Mouse (Mus musculus): ENCODE measurements at regions not wholly inside any gene's neighbourhood (a gene's known extent, or its start where the extent isn't known, plus 50 kb on each side); places are given as distances from the start of the nearest gene placed in this dataset.
A peak's percentile ranks its signal among the peaks of the same experiment; 100 is the strongest.

DNA sequence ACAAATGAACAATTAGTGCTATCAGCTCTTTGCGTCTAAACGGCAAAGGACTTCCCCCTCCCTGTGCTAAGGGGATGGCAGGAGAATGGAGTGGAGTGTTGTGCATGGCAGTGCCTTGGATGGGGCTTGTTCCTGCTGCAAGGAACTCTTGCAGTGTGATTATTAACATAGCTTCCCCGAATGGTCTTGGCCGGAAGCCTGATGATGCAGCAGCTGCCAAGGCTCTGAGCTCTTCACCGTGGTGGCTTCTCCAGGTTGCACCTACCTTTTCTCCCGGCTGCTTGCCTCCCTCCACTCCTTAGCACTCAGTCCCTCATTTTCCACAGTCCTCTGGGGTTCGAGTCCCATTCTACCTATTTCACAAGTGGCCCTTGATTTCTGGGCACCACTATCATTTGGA, 76.8 kb upstream of the 4931429L15Rik start:
- WGBS = 61% methylated on average over 7 of the region's 7 CpGs

DNA sequence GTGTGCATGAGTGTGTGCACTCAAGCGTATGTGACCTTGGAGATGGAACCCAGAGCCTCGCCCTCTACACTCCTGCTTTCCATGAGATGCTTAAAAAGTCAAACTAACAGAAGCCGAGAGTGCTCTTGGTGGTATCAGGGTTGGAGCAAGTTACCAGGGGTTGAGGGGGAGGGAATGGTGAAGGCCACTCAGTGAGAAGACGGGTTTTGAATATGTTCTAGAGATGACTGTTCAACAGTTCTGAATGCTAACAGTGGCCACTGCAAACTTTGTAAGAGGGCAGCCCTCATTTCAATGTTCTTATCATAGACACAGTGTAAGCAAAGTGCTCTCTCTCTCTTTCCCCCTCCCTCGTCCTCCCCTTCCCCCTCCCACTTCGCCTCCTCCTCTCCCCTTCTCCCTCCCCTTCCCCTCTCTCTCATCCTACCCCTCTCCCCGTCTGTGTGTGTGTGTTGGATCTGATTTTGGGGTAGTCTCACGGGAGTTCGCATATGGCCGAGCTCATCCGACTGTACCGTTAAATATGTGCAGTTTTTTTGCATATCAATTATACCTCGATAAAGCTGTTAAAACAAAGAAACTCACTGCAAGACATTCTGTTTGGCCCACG, 75.5 kb upstream of the 4931429L15Rik start:
- Histone ChIP-seq H3K4me3 (no peak overlapping the region), H3K4me2 (no peak overlapping the region), H3K36me3 (no peaks in the 10 kb centered on the region), H3K4me1 (replicated peaks) (peaks cover 4% of the 10 kb centered on the region; the same call in 1 of the 2 replicates), H3K27ac (no peak overlapping the region), H3K27me3 (peaks cover 73% of the 10 kb centered on the region), H3K9me3 (replicated peaks) (no peaks in the 10 kb centered on the region), H3K9ac (no peak overlapping the region)
- WGBS = 40% methylated on average over 14 of the region's 14 CpGs
- no peak for ATAC-seq (replicated peaks; ENCODE audit: insufficient number of reproducible peaks, insufficient read depth, low FRiP score, low read depth)

More for the DNA sequence above, 76.8 kb upstream of the 4931429L15Rik start:
- Histone ChIP-seq H3K4me3 (no peak overlapping the region), H3K27me3 (peaks cover 63% of the 10 kb centered on the region), H3K9ac (no peak overlapping the region), H3K4me2 (no peak overlapping the region), H3K36me3 (no peaks in the 10 kb centered on the region), H3K27ac (no peak overlapping the region), H3K4me1 (replicated peaks) (peaks cover 4% of the 10 kb centered on the region; the same call in 1 of the 2 replicates), H3K9me3 (replicated peaks) (no peaks in the 10 kb centered on the region)
- ATAC-seq (replicated peaks; ENCODE audit: insufficient number of reproducible peaks, insufficient read depth, low FRiP score, low read depth) = no peak

DNA sequence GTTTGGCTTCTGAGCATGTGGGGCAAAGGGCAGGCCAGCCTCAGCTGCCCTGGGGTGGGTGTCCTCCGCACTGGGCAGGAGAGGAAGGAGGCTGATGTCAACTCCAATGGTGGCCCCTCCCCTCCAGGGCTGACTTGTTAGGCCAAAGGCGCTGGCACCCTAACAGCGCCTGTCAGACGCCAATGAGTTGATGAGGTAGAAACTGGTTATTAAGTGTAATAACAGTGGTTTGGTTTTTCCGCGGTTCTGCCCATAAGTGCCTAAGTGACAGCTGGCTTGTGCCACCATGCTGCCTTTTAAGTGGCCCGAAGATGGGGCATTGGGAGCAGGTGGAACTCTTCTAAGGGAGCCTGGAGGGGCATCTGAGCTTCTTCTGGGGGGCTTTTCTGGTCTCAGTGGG, 74.5 kb upstream of the 4931429L15Rik start:
- no peak overlapping the region for H3K9ac ChIP-seq
- H3K4me2 ChIP-seq = no peak overlapping the region
- no peak overlapping the region for H3K27ac ChIP-seq
- H3K9me3 ChIP-seq (replicated peaks) = no peaks in the 10 kb centered on the region
- no peaks in the 10 kb centered on the region for H3K36me3 ChIP-seq
- H3K4me3 ChIP-seq = no peak overlapping the region
- no peak for ATAC-seq (replicated peaks; ENCODE audit: insufficient number of reproducible peaks, insufficient read depth, low FRiP score, low read depth)
- peaks cover 4% of the 10 kb centered on the region for H3K4me1 ChIP-seq (replicated peaks)
- H3K27me3 ChIP-seq = peaks cover 81% of the 10 kb centered on the region
- 75% methylated on average over 7 of the region's 7 CpGs for WGBS

DNA sequence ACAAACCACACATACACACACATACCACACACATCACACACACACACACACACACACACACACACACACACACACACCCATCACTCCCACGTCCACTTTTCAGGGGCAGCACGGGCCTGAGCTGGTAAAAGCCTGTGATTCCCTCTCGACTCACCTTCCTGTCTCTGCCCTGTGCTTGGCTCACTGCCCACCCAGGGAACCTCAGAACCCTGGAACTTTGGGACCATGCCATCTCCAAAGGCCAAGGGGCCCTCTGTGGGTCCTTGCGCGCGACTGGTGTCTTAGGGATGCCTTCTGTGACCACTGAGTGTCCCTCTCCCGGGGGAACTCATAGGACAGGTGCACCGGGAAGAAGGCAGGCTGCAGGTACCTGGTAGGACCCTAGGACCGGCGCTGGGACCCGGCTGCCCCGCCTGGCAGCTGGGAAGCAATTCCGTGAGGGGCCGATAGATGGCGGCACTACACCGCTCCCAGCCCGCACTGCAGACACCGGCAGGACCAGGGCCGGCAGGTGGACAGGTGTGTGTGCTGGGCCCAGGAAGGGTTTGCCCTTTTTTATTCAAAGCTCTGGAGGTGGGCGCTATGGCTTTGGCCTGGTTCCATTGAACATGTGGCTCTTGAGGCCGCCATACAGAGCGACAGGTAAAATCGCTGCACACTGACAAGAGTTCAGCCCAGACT, 73.0 kb upstream of the 4931429L15Rik start:
- H3K4me1 ChIP-seq (replicated peaks) = peaks cover 4% of the 10 kb centered on the region
- peaks cover 85% of the 10 kb centered on the region for H3K27me3 ChIP-seq
- no peak overlapping the region for H3K4me3 ChIP-seq
- no peak overlapping the region for H3K4me2 ChIP-seq
- H3K27ac ChIP-seq = no peak overlapping the region
- ATAC-seq (replicated peaks; ENCODE audit: insufficient number of reproducible peaks, insufficient read depth, low FRiP score, low read depth) = 0 out of 2 replicates have a peak, but pooled peaks have one; percentile 36
- no peaks in the 10 kb centered on the region for H3K36me3 ChIP-seq
- no peaks in the 10 kb centered on the region for H3K9me3 ChIP-seq (replicated peaks)
- H3K9ac ChIP-seq = no peak overlapping the region
- WGBS = 5% methylated on average over 23 of the region's 23 CpGs

DNA sequence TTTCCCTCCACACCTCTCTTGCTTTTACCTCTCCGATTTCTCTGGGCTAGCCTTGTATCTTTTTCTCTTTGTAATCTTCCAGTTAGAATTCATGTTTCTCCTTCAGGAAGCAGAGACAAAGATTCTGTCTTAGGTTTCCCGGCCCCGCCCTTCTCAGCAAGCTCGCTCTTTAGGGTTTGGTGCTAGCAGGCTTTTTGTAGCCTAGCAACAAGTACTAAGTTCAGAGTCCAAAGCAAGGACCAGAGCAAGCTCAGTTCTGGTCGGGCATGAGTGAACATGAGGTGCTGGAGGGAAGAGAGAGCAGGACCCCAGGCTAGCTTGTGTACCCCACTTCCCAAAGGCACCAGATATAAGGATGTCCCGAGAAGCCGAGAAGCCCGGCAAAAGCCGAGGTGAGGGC, 70.0 kb upstream of the 4931429L15Rik start:
- ATAC-seq (replicated peaks; ENCODE audit: insufficient number of reproducible peaks, insufficient read depth, low FRiP score, low read depth) = no peak
- 11% methylated on average over 9 of the region's 9 CpGs for WGBS
- Histone ChIP-seq H3K4me3 (peak overlapping the region; percentile 41), H3K27ac (no peak overlapping the region), H3K4me2 (peak overlapping the region; percentile 63), H3K9ac (no peak overlapping the region), H3K4me1 (replicated peaks) (peaks cover 4% of the 10 kb centered on the region), H3K36me3 (no peaks in the 10 kb centered on the region), H3K9me3 (replicated peaks) (no peaks in the 10 kb centered on the region), H3K27me3 (peaks cover 63% of the 10 kb centered on the region)

DNA sequence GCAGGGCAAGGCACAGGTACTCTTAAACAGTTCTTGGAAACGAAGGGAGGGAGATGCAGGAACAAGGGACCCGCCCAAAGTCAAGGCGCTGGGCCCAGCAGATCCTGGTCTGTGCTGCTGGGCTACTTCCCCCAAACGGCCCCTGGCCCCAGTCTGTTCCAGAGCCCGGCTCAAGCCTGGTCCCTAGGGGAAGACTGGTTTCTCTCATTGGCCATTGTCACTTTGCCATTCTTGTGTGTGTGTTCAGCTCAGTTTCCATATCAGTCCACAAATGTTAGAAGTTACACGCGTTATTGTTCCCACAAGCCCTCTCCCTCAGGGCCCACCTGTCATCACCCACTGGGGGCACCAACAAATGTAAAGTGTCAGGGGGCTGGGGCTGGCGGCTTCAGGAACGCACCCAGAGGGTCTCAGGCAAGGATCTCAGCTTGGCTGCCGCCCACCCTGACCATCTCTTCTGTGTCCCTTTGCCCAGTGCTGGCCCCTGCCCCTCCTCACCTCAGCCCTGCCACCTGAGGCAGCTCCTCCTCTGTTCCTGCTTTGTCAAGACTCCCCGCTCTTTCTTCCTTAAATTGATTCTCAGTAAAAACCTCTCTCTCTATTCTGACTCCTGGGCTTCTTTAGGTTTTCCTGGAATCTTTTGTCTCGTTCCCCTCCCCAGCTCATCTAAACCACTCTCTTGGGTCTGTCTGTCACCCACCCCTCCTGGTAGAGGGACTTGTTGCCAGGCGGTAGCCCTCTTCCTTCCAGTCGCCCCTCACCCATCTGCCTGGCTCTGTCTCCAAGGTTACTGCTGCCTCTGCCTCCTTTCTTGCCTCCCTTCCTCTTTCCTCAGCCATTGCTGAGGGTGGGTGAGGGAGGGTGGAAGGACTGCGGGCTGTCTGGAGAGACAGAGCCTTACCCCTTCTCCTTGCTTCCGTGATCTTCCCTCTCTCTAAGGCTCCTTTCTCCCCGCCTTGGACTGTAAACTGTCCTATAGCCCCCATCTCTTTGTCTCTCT, 69.2 kb upstream of the 4931429L15Rik start:
- no peak for ATAC-seq (replicated peaks; ENCODE audit: insufficient number of reproducible peaks, insufficient read depth, low FRiP score, low read depth)
- WGBS = 26% methylated on average over 17 of the region's 17 CpGs
- Histone ChIP-seq H3K4me1 (replicated peaks) (peaks cover 4% of the 10 kb centered on the region), H3K4me2 (peak overlapping the region; percentile 63), H3K27me3 (peaks cover 55% of the 10 kb centered on the region), H3K9ac (no peak overlapping the region), H3K27ac (no peak overlapping the region), H3K9me3 (replicated peaks) (no peaks in the 10 kb centered on the region), H3K4me3 (peak overlapping the region; percentile 41), H3K36me3 (no peaks in the 10 kb centered on the region)

DNA sequence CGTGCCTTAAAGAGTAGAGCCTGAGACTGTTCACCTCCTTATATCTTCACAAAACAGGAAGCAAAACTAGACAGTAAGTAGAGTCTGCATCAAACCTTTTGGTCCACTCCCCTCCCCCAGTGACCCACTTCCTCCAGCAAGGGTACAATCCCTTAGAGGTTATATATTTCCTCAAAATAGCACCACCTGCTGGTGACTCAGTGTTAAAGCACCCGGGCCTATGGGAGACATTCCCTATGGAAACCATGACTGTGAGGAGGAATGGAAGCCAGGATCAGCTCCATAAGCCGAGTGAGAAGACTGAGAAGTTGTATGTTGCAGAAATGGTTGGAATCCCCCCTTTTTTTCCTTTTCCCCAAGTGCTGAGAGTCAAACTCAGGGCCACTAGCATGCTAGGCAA, 66.5 kb upstream of the 4931429L15Rik start:
- 84% methylated on average over 3 of the region's 3 CpGs for WGBS
- ATAC-seq (replicated peaks; ENCODE audit: insufficient number of reproducible peaks, insufficient read depth, low FRiP score, low read depth) = no peak
- no peaks in the 10 kb centered on the region for H3K36me3 ChIP-seq
- H3K4me3 ChIP-seq = no peak overlapping the region
- H3K9me3 ChIP-seq (replicated peaks) = no peaks in the 10 kb centered on the region
- no peak overlapping the region for H3K9ac ChIP-seq
- no peaks in the 10 kb centered on the region; the same call in none of the 2 replicates for H3K4me1 ChIP-seq (replicated peaks)
- H3K27me3 ChIP-seq = peaks cover 32% of the 10 kb centered on the region
- no peak overlapping the region for H3K4me2 ChIP-seq
- H3K27ac ChIP-seq = no peak overlapping the region

DNA sequence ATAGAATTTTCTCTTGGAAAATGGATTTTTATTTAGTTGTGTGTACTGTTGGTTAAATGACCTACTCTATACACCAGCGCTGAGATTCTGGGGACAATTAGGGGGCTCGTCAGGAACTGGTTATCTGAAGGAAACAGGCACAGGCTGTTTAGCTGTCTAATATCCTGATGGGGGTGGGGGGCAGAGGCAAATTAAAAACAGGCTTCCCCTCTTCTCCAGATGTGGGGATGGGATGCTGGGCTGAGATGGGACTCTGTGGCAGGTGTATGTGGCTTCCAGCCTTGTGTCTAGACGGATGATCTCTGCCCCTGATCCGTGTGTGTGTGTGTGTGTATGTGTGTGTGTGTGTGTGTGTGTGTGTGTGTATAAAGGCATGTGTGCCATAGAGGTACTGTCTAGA, 61.6 kb upstream of the 4931429L15Rik start:
- Histone ChIP-seq H3K27ac (no peak overlapping the region), H3K4me1 (replicated peaks) (no peaks in the 10 kb centered on the region), H3K9ac (no peak overlapping the region), H3K9me3 (replicated peaks) (no peaks in the 10 kb centered on the region), H3K36me3 (no peaks in the 10 kb centered on the region), H3K27me3 (no peaks in the 10 kb centered on the region), H3K4me2 (no peak overlapping the region), H3K4me3 (no peak overlapping the region)
- ATAC-seq (replicated peaks; ENCODE audit: insufficient number of reproducible peaks, insufficient read depth, low FRiP score, low read depth) = no peak
- WGBS = 52% methylated on average over 4 of the region's 4 CpGs

DNA sequence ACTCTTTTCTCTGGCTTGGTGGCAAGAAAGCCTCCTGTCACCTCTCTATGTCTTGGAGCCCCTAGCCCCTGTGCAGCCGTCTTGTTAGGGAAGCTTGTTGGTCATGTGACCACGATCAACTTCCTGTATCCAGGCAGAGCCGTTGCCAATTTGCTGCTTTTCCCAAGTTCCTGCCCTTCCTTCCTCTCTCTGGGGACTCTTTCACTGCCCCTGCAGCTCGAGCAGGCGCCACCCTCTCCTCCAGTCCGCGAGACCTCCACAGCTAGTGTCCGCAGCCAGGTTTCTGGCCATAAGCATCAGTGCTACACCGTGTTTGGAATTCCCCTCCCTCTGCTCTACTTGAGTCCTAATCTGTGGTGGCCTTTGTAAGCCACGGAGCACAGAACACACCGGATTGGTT, 59.7 kb upstream of the 4931429L15Rik start:
- no peak overlapping the region for H3K9ac ChIP-seq
- H3K4me1 ChIP-seq (replicated peaks) = no peaks in the 10 kb centered on the region
- H3K4me3 ChIP-seq = no peak overlapping the region
- WGBS = 59% methylated on average over 11 of the region's 11 CpGs
- ATAC-seq (replicated peaks; ENCODE audit: insufficient number of reproducible peaks, insufficient read depth, low FRiP score, low read depth) = no peak
- no peaks in the 10 kb centered on the region for H3K9me3 ChIP-seq (replicated peaks)
- no peaks in the 10 kb centered on the region for H3K27me3 ChIP-seq
- H3K4me2 ChIP-seq = 0 out of 2 replicates have a peak overlapping the region, but pooled peaks have one; percentile 21
- H3K36me3 ChIP-seq = no peaks in the 10 kb centered on the region
- no peak overlapping the region for H3K27ac ChIP-seq

DNA sequence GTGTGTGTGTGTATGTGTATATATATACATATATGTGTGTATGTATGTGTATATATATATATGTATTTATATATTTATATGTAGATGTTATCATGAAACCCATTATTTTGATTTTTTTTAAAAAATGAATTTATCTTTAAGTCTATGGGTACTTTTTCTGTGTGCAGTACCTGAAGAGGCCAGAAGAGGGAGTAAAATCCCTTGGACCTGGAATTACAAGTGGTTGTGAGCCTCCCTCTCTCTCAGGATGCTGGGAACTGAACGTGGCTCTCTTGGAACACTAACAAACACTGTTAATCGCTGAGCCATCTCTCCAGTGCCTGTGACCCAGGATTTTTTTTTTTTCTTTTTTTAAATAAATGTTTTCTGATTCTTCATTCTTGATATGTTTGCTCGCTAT, 58.6 kb upstream of the 4931429L15Rik start:
- Histone ChIP-seq H3K27me3 (no peaks in the 10 kb centered on the region), H3K9me3 (replicated peaks) (no peaks in the 10 kb centered on the region), H3K4me3 (no peak overlapping the region), H3K36me3 (no peaks in the 10 kb centered on the region), H3K27ac (no peak overlapping the region), H3K4me1 (replicated peaks) (no peaks in the 10 kb centered on the region), H3K9ac (no peak overlapping the region), H3K4me2 (no peak overlapping the region)
- no peak for ATAC-seq (replicated peaks; ENCODE audit: insufficient number of reproducible peaks, insufficient read depth, low FRiP score, low read depth)
- WGBS = 80% methylated on average over 3 of the region's 3 CpGs
